Mouse (Mus musculus) embryonic fibroblast, embryonic 13.5 days (primary cell): ENCODE measurements around the gene Psmb9.

Experiments used
- CTCF ChIP-seq: IDR thresholded peaks from 2 replicates; pipeline ENCODE4 v1.5.1; 2011; ENCODE audit warnings: mild to moderate bottlenecking, control low read depth, low read length, moderate library complexity, borderline replicate concordance; ENCODE audit not compliant: insufficient read depth
- POLR2A ChIP-seq: IDR thresholded peaks from 2 replicates; pipeline ENCODE4 v1.6.1; 2011; ENCODE audit warnings: low read depth, mild to moderate bottlenecking, control low read depth, low read length, moderate library complexity

DNA sequence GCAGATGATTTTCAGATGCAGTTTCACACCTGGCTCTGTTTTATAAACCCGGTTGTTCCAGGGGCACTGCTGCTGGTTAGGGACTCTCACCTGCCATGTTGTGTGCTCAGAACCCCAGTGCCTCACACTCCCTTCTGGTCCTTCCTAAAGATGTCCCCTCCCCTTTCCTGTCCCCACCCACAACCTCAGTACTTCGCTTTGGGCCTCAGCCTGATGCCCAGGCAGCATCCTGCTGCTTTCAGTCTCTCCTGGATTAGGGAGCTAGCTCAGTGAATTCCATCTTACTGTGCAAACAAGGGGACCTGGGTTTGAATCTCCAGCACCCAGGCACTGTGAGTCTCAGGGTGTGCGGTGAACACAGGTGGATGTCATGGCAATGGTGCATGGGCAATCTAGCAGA, 19.9 kb upstream of the Psmb9 start:
- TF ChIP-seq POLR2A (no peak), CTCF (no peak)
